Mouse (Mus musculus): ENCODE measurements around the gene 1500009C09Rik. TPM values are rescaled to one million over a fixed set of nuclear protein-coding genes. Genes with fewer than 3 reads are reported as not detected.

Gene 1500009C09Rik
- polyA plus RNA-seq, 2 experiments: 0.02 TPM; not detected in 1

DNA sequence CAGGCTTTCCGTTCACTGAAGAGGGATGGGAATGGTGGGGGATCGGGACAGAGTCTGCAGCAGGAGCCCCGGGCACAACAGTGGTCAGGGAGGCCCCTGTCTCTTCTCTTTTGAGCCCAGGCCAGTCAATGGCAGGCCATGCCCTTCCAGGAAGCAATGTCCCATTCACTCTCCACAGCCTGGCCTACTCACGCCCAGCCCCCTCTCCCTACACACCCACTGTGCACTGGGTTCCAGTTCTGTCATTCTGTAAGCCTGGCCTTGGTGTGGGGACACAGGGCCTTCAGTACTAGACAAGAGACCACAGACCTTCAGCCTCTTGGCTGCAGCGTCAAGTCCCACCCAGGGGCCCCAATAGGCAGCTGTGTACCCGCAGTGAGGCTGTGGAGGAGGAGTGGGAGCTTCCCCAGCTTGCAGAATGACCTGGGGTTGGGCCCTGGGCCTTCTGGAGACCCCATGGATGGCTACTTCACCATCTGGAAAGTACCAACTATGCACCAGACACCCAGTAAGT, 22.0 kb upstream of the 1500009C09Rik start:
- Histone ChIP-seq H3K4me1 (replicated peaks; ENCODE audit: control insufficient read depth in 2 of 2, insufficient read depth in 2 of 2, low read length in 1 of 2) (peaks cover 21 to 26% of the 10 kb centered on the region in 2 experiments), H3K4me3 (ENCODE audit: insufficient read depth in 1 of 2, low read depth in 2 of 2, low read length in 2 of 2) (no peak overlapping the region; a peak in 1 of 4 replicates), H3K9me3 (ENCODE audit: control insufficient read depth, low read length) (no peaks in the 10 kb centered on the region), H3K27ac (peak overlapping the region; percentile 90), H3K27me3 (ENCODE audit: control insufficient read depth, insufficient read depth, low read length) (peaks cover 4% of the 10 kb centered on the region), H3K9ac (replicated peaks) (peak overlapping the region; percentile 59), H3K36me3 (replicated peaks; ENCODE audit: control insufficient read depth, insufficient read depth, low read depth) (no peaks in the 10 kb centered on the region), H3K4me2 (ENCODE audit: low read depth) (peak overlapping the region; percentile 69)
- DNase-seq (ENCODE audit: low read depth in 3 of 3, low spot score in 3 of 3) (peak in 1 of 3 experiments; percentile 39), ATAC-seq (ENCODE audit: insufficient read depth) (peak; percentile 73)
- no peak for TF ChIP-seq CTCF (IDR thresholded peaks at IDR 0.05; ENCODE audit: low read depth)
- TF ChIP-seq EP300 (IDR thresholded peaks at IDR 0.05; ENCODE audit: low read depth): no peak; the same call in 1 of the 2 replicates
- 45% methylated on average over 6 of the region's 6 CpGs for WGBS (ENCODE audit: insufficient replicate concordance)

DNA sequence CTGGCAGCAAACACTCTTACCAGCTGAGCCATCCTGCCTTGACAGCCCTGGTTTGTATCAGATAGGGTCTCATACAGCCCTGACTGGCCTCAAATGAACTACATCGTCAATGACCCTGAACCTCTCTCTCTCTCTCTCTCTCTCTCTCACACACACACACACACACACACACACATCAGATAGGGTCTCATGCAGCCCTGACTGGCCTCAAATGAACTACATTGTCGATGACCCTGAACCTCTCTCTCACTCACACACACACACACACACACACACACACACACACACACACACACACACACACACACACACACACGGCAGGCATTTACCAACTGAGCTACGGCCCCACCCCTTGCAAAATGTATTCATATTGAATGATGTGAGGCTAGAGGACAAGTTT, 21.1 kb upstream of the 1500009C09Rik start:
- Histone ChIP-seq H3K36me3 (replicated peaks; ENCODE audit: control insufficient read depth, insufficient read depth, low read depth) (no peaks in the 10 kb centered on the region), H3K9me3 (ENCODE audit: control insufficient read depth, low read length) (no peaks in the 10 kb centered on the region), H3K9ac (replicated peaks) (no peak overlapping the region), H3K27me3 (ENCODE audit: control insufficient read depth, insufficient read depth, low read length) (no peaks in the 10 kb centered on the region), H3K4me2 (ENCODE audit: low read depth) (no peak overlapping the region), H3K27ac (no peak overlapping the region; the same call in 1 of the 2 replicates), H3K4me3 (ENCODE audit: insufficient read depth in 1 of 2, low read depth in 2 of 2, low read length in 2 of 2) (no peak overlapping the region), H3K4me1 (replicated peaks; ENCODE audit: control insufficient read depth in 2 of 2, insufficient read depth in 2 of 2, low read length in 1 of 2) (peaks cover 21 to 23% of the 10 kb centered on the region in 2 experiments)
- no peak for DNase-seq (ENCODE audit: low read depth in 3 of 3, low spot score in 3 of 3)
- WGBS (ENCODE audit: insufficient replicate concordance): 75% methylated on average over 4 of the region's 4 CpGs
- TF ChIP-seq CTCF (IDR thresholded peaks at IDR 0.05; ENCODE audit: low read depth): no peak
- no peak for TF ChIP-seq EP300 (IDR thresholded peaks at IDR 0.05; ENCODE audit: low read depth)
- no peak for ATAC-seq (ENCODE audit: insufficient read depth)

DNA sequence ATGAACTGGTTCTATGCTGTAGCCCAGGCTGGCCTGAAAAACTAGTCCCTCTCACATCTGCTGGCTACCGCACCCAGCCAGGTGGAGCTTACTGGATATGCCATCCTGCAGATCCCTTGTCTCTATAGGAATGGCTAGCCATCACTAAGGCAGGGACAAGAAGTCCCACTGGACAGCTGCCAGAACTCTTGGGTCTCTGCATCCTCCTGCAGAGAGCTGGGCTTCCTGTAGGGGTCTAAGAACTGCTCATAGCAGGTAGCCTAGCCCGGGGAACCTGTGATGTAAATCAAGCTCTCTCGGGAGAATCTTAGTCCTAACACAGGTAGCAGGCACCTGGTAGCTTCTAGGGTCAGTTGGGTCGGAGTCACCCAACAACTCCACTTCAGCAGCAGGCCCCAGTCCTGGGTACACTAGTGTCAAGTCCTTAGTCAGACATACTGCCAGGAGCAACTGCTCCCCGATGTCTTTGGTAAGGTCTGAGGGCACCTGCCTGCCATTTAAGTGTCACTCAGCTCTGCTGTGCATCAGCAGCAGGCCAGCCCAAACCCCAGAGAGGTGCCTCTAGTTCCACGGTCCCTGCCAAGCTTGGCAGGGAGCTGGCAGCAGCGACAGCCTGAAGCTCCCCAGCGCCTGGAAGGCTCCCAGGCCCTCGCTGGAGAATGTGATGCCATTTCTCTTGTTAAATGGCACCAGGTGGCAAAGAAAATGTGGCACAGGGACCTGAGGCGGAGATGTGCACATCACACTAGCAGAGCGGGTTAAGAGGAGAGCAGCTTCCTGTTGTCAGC, 20.4 kb upstream of the 1500009C09Rik start:
- no peaks in the 10 kb centered on the region for H3K27me3 ChIP-seq (ENCODE audit: control insufficient read depth, insufficient read depth, low read length)
- TF ChIP-seq EP300 (IDR thresholded peaks at IDR 0.05; ENCODE audit: low read depth): no peak
- TF ChIP-seq CTCF (IDR thresholded peaks at IDR 0.05; ENCODE audit: low read depth): no peak
- no peak overlapping the region for H3K4me3 ChIP-seq (ENCODE audit: insufficient read depth in 1 of 2, low read depth in 2 of 2, low read length in 2 of 2)
- WGBS (ENCODE audit: insufficient replicate concordance): 71% methylated on average over 11 of the region's 11 CpGs
- no peak overlapping the region for H3K27ac ChIP-seq
- no peak overlapping the region for H3K9ac ChIP-seq (replicated peaks)
- ATAC-seq (ENCODE audit: insufficient read depth) (no peak), DNase-seq (ENCODE audit: low read depth in 3 of 3, low spot score in 3 of 3) (no peak)
- peaks cover 21 to 25% of the 10 kb centered on the region in 2 experiments for H3K4me1 ChIP-seq (replicated peaks; ENCODE audit: control insufficient read depth in 2 of 2, insufficient read depth in 2 of 2, low read length in 1 of 2)
- no peak overlapping the region for H3K4me2 ChIP-seq (ENCODE audit: low read depth)
- no peaks in the 10 kb centered on the region for H3K36me3 ChIP-seq (replicated peaks; ENCODE audit: control insufficient read depth, insufficient read depth, low read depth)
- H3K9me3 ChIP-seq (ENCODE audit: control insufficient read depth, low read length): no peaks in the 10 kb centered on the region

DNA sequence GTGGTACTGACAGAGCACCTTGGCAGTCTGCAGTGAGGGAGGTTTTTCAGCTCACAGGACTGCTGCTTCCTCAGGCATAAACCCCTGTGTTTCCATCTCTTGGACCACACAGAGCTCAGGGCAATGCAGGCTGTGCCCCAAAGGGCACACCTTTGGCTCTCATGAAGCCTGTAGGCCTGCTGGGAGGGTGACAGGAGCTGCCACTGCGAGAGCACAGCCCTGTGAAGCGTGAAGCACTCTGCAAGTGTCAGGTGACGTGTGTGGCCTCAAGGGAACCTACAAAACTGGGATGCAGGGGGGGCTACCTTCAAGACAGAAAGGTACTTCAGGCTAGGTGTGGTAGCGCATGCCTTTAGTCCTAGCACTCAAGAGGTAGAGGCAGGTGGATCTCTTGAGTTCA, 19.5 kb upstream of the 1500009C09Rik start:
- Histone ChIP-seq H3K4me1 (replicated peaks; ENCODE audit: control insufficient read depth in 2 of 2, insufficient read depth in 2 of 2, low read length in 1 of 2) (peaks cover 21 to 25% of the 10 kb centered on the region in 2 experiments), H3K4me3 (ENCODE audit: insufficient read depth in 1 of 2, low read depth in 2 of 2, low read length in 2 of 2) (no peak overlapping the region), H3K9me3 (ENCODE audit: control insufficient read depth, low read length) (no peaks in the 10 kb centered on the region), H3K4me2 (ENCODE audit: low read depth) (no peak overlapping the region), H3K27ac (no peak overlapping the region), H3K36me3 (replicated peaks; ENCODE audit: control insufficient read depth, insufficient read depth, low read depth) (no peaks in the 10 kb centered on the region), H3K9ac (replicated peaks) (no peak overlapping the region), H3K27me3 (ENCODE audit: control insufficient read depth, insufficient read depth, low read length) (no peaks in the 10 kb centered on the region)
- 77% methylated on average over 4 of the region's 4 CpGs for WGBS (ENCODE audit: insufficient replicate concordance)
- TF ChIP-seq EP300 (IDR thresholded peaks at IDR 0.05; ENCODE audit: low read depth): no peak
- no peak for TF ChIP-seq CTCF (IDR thresholded peaks at IDR 0.05; ENCODE audit: low read depth)
- no peak for DNase-seq (ENCODE audit: low read depth in 3 of 3, low spot score in 3 of 3)
- ATAC-seq (ENCODE audit: insufficient read depth): no peak

DNA sequence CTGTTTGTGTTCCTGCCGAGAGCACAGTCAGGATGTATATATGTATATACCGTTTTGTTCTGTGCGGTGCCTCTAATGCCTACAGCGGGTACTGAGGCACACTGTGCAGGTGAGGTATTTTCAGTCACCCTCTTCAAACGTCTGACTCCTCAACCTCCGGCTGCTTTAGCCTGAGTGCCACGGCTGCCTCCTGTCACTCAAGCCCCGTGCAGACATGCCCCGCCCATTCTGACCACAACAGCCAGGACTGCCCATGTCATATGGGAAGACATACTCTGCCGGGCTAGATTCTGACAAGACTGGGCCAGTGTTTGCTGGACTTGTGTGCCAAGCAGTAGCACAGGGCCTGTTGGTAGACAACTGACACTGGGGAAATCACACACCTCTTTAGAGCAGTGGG, 16.5 kb upstream of the 1500009C09Rik start:
- ATAC-seq (ENCODE audit: insufficient read depth) (no peak), DNase-seq (ENCODE audit: low read depth in 3 of 3, low spot score in 3 of 3) (no peak)
- no peaks in the 10 kb centered on the region for H3K27me3 ChIP-seq (ENCODE audit: control insufficient read depth, insufficient read depth, low read length)
- peaks cover 3% of the 10 kb centered on the region; the same call in 1 of the 2 replicates for H3K36me3 ChIP-seq (replicated peaks; ENCODE audit: control insufficient read depth, insufficient read depth, low read depth)
- H3K4me3 ChIP-seq (ENCODE audit: insufficient read depth in 1 of 2, low read depth in 2 of 2, low read length in 2 of 2): no peak overlapping the region
- no peak overlapping the region for H3K9ac ChIP-seq (replicated peaks)
- no peak overlapping the region for H3K27ac ChIP-seq
- TF ChIP-seq CTCF (IDR thresholded peaks at IDR 0.05; ENCODE audit: low read depth) (no peak), EP300 (IDR thresholded peaks at IDR 0.05; ENCODE audit: low read depth) (no peak)
- peaks cover 4 to 8% of the 10 kb centered on the region in 2 experiments for H3K4me1 ChIP-seq (replicated peaks; ENCODE audit: control insufficient read depth in 2 of 2, insufficient read depth in 2 of 2, low read length in 1 of 2)
- no peak overlapping the region for H3K4me2 ChIP-seq (ENCODE audit: low read depth)
- H3K9me3 ChIP-seq (ENCODE audit: control insufficient read depth, low read length): no peaks in the 10 kb centered on the region
- whole genome bisulfite sequencing (ENCODE audit: insufficient replicate concordance): 39% methylated on average over 10 of the region's 10 CpGs
